Mouse (Mus musculus): ENCODE measurements at regions not wholly inside any gene's neighbourhood (a gene's known extent, or its start where the extent isn't known, plus 50 kb on each side); places are given as distances from the start of the nearest gene placed in this dataset.

- TF ChIP-seq NANOG (IDR thresholded peaks at IDR 0.05; ENCODE audit: borderline replicate concordance, low read length) (no peak), POU5F1 (IDR thresholded peaks at IDR 0.05; ENCODE audit: borderline replicate concordance, low read length) (no peak), CTCF (conservative IDR thresholded peaks at IDR 0.05; ENCODE audit: low read length) (no peak)
- no peaks in the 10 kb centered on the region for H3K4me1 ChIP-seq (replicated peaks; ENCODE audit: low read depth, low read length)
- H3K36me3 ChIP-seq (ENCODE audit: insufficient read depth, low read length), result no peaks in the 10 kb centered on the region
- no peaks in the 10 kb centered on the region for H3K27me3 ChIP-seq (ENCODE audit: insufficient read depth, low read length)
- no peaks in the 10 kb centered on the region for H3K9me3 ChIP-seq (ENCODE audit: low read length)
- no peak overlapping the region for H3K4me3 ChIP-seq (replicated peaks; ENCODE audit: low read length)
These were observed 345.4 kb upstream of the Epha5 start for GRCm38 (mm10) chr5:84762618-84763017.

DNA sequence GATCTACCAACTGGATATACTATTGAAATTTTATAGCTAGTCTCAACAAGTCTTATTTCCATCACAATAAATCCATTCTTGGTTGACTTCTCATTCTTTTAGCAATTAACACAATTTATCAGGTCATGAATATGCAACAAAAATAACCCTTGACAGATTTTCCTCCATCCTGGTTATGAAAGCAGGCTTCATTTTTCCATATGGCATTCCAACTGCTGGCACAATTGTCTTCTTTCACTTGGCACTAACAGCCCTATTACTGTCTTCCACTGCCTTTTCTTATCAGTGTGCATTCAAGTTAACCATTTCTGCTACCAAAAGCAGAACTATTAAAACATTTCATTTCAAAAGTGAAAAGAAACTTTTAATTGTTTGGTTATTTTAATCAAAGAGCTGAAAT, 334.9 kb upstream of the Epha5 start:
- Histone ChIP-seq H3K4me3 (replicated peaks; ENCODE audit: low read length) (no peak overlapping the region), H3K9me3 (ENCODE audit: low read length) (no peaks in the 10 kb centered on the region), H3K4me1 (replicated peaks; ENCODE audit: low read depth, low read length) (no peaks in the 10 kb centered on the region), H3K27me3 (ENCODE audit: insufficient read depth, low read length) (no peaks in the 10 kb centered on the region), H3K36me3 (ENCODE audit: insufficient read depth, low read length) (no peaks in the 10 kb centered on the region)
- TF ChIP-seq CTCF (conservative IDR thresholded peaks at IDR 0.05; ENCODE audit: low read length) (no peak), NANOG (IDR thresholded peaks at IDR 0.05; ENCODE audit: borderline replicate concordance, low read length) (no peak)

DNA sequence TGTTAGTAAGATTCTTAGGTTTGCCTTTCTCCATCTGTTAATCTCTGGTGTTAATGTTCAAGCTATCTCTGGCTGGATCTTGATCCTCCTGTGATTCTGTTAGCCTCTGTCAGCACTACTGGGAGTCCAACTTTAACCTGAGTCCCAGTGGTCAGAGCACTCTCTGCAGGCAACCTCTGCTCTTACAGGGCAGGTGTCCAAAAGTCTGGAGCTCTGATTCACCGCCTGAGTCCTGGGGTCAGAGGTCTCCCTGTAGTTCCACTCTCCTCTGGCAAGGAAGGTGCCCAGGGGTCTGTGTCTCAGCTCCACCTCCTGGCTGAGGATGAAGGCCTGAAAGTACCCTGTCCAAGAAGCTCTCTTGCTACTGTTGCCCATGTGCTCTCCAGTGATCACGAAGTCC, 288.3 kb upstream of the Epha5 start:
- Histone ChIP-seq H3K9me3 (ENCODE audit: low read length) (no peaks in the 10 kb centered on the region), H3K4me1 (replicated peaks; ENCODE audit: low read depth, low read length) (no peaks in the 10 kb centered on the region), H3K4me3 (replicated peaks; ENCODE audit: low read length) (no peak overlapping the region), H3K27me3 (ENCODE audit: insufficient read depth, low read length) (no peaks in the 10 kb centered on the region), H3K36me3 (ENCODE audit: insufficient read depth, low read length) (no peaks in the 10 kb centered on the region)
- TF ChIP-seq NANOG (IDR thresholded peaks at IDR 0.05; ENCODE audit: borderline replicate concordance, low read length) (no peak), POU5F1 (IDR thresholded peaks at IDR 0.05; ENCODE audit: borderline replicate concordance, low read length) (no peak), CTCF (conservative IDR thresholded peaks at IDR 0.05; ENCODE audit: low read length) (no peak)

DNA sequence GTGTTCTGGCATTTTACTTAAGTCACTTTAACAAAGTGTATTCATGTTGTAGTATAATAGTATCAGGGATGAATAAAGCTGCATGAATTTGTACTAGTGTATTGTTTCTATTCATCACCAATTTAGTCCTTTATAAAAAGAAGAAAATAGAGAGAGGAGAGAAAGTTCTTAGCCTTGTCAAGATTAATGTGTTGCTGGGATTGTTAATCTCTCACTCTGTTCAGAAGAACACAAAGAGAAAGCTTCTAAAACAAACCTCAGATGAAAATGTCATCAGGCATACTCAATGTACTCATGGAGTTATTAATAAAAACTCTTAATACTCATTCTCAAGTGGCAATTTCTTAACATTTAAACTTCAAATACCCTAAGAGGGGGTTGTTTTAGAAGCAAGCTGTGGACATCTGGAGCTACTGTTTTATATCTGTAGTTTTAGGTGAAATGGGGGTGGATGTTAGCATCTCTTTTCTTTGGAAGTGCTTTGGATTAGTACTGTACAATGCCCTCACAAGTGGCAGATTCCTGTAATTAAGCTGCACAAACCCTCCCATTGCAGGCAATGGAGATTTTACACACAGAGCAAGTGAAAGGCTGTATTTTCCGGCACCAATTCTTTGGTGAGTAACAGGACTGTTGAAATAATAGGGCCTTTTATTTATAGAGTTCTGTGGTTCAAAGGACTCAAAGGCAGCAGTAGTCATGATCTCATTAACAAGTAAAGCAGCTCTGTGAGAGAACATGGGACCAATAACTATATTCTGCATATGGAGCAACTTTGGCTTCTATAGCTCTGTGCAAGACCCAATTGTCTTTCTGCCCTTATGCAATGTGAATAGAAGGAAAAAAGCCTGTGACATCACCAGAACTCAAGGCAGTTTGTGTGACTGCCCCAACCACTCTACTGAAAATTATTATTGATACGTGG, 273.4 kb upstream of the Epha5 start:
- no peaks in the 10 kb centered on the region for H3K36me3 ChIP-seq (ENCODE audit: insufficient read depth, low read length)
- no peak for TF ChIP-seq NANOG (IDR thresholded peaks at IDR 0.05; ENCODE audit: borderline replicate concordance, low read length)
- TF ChIP-seq POU5F1 (IDR thresholded peaks at IDR 0.05; ENCODE audit: borderline replicate concordance, low read length), result no peak
- no peak for TF ChIP-seq CTCF (conservative IDR thresholded peaks at IDR 0.05; ENCODE audit: low read length)
- H3K4me1 ChIP-seq (replicated peaks; ENCODE audit: low read depth, low read length), result no peaks in the 10 kb centered on the region

DNA sequence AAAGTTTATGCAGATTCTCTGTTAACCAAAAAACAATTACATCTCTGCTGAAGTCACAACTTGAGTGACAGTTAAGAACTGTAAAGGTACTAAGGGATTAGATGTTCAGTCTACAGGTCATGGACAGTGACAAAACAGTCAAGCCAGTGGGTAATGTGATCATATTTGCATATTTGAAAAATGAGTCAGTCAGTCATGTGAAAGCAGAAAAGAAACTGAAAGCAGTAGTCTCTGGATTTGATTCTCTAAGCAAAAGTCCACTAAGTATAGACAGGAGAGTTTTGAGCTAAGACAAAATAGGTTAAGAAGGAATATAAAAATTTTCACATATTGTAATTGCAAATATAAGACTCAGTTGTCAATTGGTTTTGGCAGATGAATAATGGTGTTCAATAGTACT, 270.4 kb upstream of the Epha5 start:
- Histone ChIP-seq H3K9me3 (ENCODE audit: low read length) (no peaks in the 10 kb centered on the region), H3K4me3 (replicated peaks; ENCODE audit: low read length) (no peak overlapping the region)
- TF ChIP-seq POU5F1 (IDR thresholded peaks at IDR 0.05; ENCODE audit: borderline replicate concordance, low read length), result no peak
- TF ChIP-seq CTCF (conservative IDR thresholded peaks at IDR 0.05; ENCODE audit: low read length), result no peak
- TF ChIP-seq NANOG (IDR thresholded peaks at IDR 0.05; ENCODE audit: borderline replicate concordance, low read length), result no peak

More for the DNA sequence above, 273.4 kb upstream of the Epha5 start:
- H3K27me3 ChIP-seq (ENCODE audit: insufficient read depth, low read length), result no peaks in the 10 kb centered on the region
- no peaks in the 10 kb centered on the region for H3K9me3 ChIP-seq (ENCODE audit: low read length)
- no peak overlapping the region for H3K4me3 ChIP-seq (replicated peaks; ENCODE audit: low read length)

GRCm38 (mm10) chr5:84655171-84655570, 238.0 kb upstream of the Epha5 start:
- no peaks in the 10 kb centered on the region for H3K27me3 ChIP-seq (ENCODE audit: insufficient read depth, low read length)
- H3K4me1 ChIP-seq (replicated peaks; ENCODE audit: low read depth, low read length), result no peaks in the 10 kb centered on the region
- no peaks in the 10 kb centered on the region for H3K9me3 ChIP-seq (ENCODE audit: low read length)
- H3K36me3 ChIP-seq (ENCODE audit: insufficient read depth, low read length), result no peaks in the 10 kb centered on the region
- H3K4me3 ChIP-seq (replicated peaks; ENCODE audit: low read length), result no peak overlapping the region
- no peak for TF ChIP-seq CTCF (conservative IDR thresholded peaks at IDR 0.05; ENCODE audit: low read length)

More for the DNA sequence above, 270.4 kb upstream of the Epha5 start:
- Histone ChIP-seq H3K36me3 (ENCODE audit: insufficient read depth, low read length) (no peaks in the 10 kb centered on the region), H3K27me3 (ENCODE audit: insufficient read depth, low read length) (no peaks in the 10 kb centered on the region), H3K4me1 (replicated peaks; ENCODE audit: low read depth, low read length) (no peaks in the 10 kb centered on the region)

DNA sequence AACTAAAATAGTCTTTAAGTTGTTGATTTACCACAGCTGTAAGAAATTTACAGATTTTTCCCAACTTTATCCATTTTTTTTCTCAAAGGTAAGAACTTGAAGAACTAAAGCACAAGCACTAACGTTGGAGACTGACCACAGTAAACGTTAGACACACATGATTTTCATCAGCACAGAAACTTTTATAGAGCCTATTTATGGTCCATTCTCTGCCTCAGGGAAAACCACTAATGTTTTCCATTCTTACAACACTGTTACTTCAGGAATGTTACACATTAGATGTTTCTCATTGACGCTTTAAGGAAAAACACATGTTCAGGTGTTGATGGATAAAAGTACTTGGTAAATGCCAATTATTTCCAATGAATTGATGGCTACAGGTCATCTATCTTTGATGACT, 218.3 kb upstream of the Epha5 start:
- Histone ChIP-seq H3K27me3 (ENCODE audit: insufficient read depth, low read length) (no peaks in the 10 kb centered on the region), H3K9me3 (ENCODE audit: low read length) (no peaks in the 10 kb centered on the region), H3K4me3 (replicated peaks; ENCODE audit: low read length) (no peak overlapping the region), H3K36me3 (ENCODE audit: insufficient read depth, low read length) (no peaks in the 10 kb centered on the region), H3K4me1 (replicated peaks; ENCODE audit: low read depth, low read length) (no peaks in the 10 kb centered on the region)
- no peak for TF ChIP-seq NANOG (IDR thresholded peaks at IDR 0.05; ENCODE audit: borderline replicate concordance, low read length)
- TF ChIP-seq CTCF (conservative IDR thresholded peaks at IDR 0.05; ENCODE audit: low read length), result no peak
- no peak for TF ChIP-seq POU5F1 (IDR thresholded peaks at IDR 0.05; ENCODE audit: borderline replicate concordance, low read length)

GRCm38 (mm10) chr5:84632851-84633250, 215.7 kb upstream of the Epha5 start:
- Histone ChIP-seq H3K4me1 (replicated peaks; ENCODE audit: low read depth, low read length) (no peaks in the 10 kb centered on the region), H3K9me3 (ENCODE audit: low read length) (no peaks in the 10 kb centered on the region), H3K27me3 (ENCODE audit: insufficient read depth, low read length) (no peaks in the 10 kb centered on the region), H3K36me3 (ENCODE audit: insufficient read depth, low read length) (no peaks in the 10 kb centered on the region), H3K4me3 (replicated peaks; ENCODE audit: low read length) (no peak overlapping the region)
- TF ChIP-seq POU5F1 (IDR thresholded peaks at IDR 0.05; ENCODE audit: borderline replicate concordance, low read length) (no peak), NANOG (IDR thresholded peaks at IDR 0.05; ENCODE audit: borderline replicate concordance, low read length) (no peak), CTCF (conservative IDR thresholded peaks at IDR 0.05; ENCODE audit: low read length) (no peak)

DNA sequence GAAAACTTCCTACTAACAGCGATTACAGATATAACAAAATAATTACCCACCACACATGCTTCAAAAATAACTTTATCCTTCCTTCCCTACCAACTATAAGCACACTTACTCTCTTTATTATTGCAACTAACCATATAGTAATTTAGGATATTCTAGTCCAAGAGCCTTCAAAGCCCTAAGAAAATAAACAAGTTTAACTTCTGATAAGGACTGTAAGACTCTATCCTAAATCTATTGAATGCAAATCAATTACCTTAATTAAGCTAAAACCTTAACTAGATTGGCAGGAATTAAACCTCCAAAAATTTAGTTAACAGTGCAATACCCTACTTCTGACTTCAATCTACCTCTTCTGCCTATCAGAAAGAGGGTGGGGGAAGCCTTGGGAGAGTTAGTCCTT, 201.0 kb upstream of the Epha5 start:
- H3K4me3 ChIP-seq (replicated peaks; ENCODE audit: low read length), result no peak overlapping the region
- H3K4me1 ChIP-seq (replicated peaks; ENCODE audit: low read depth, low read length), result no peaks in the 10 kb centered on the region
- H3K9me3 ChIP-seq (ENCODE audit: low read length), result no peaks in the 10 kb centered on the region
- no peak for TF ChIP-seq CTCF (conservative IDR thresholded peaks at IDR 0.05; ENCODE audit: low read length)
- TF ChIP-seq NANOG (IDR thresholded peaks at IDR 0.05; ENCODE audit: borderline replicate concordance, low read length), result no peak
- TF ChIP-seq POU5F1 (IDR thresholded peaks at IDR 0.05; ENCODE audit: borderline replicate concordance, low read length), result no peak
- H3K27me3 ChIP-seq (ENCODE audit: insufficient read depth, low read length), result no peaks in the 10 kb centered on the region
- H3K36me3 ChIP-seq (ENCODE audit: insufficient read depth, low read length), result no peaks in the 10 kb centered on the region
